Mouse (Mus musculus): Measurements from ENCODE around the gene Spaca4. TPM values are rescaled to one million over a fixed set of nuclear protein-coding genes. Genes with fewer than 3 reads are reported as not detected.

The Spaca4 gene
- polyA plus RNA-seq, 1 experiment, result 0.38 TPM

DNA sequence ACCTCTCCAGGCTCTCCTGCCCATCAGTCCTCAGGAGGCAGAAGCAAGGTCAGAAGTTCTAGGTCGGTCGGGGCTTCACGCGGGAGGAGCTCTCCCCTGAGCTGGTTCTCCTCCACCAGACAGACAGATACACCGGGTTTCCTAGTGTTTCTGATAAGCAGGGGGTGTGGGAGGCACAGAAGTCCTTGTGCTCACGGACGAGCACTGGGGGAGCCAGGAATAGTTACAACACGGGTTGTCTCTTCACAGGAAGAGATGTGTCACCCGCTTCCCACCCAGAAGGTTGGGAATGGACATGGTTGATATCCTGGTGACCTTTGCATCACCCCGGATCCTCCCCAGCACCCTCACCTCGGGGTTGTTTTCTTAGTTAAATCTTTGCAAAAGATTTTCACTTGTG is 35.8 kb downstream of the Spaca4 start:
- no peak overlapping the region for H3K4me3 ChIP-seq (ENCODE audit: low read depth, low read length)
- peaks cover 5% of the 10 kb centered on the region; the same call in 1 of the 2 replicates for H3K27me3 ChIP-seq (ENCODE audit: control insufficient read depth, insufficient read depth, low read length)
- H3K36me3 ChIP-seq (ENCODE audit: control insufficient read depth, insufficient read depth, low read length), result no peaks in the 10 kb centered on the region
- no peak overlapping the region for H3K27ac ChIP-seq (ENCODE audit: insufficient read depth, low read depth, low read length)
- TF ChIP-seq CTCF (IDR thresholded peaks at IDR 0.05; ENCODE audit: extremely low read depth, insufficient read length, insufficient replicate concordance, low read depth, low read length) (no peak), POLR2A (IDR thresholded peaks at IDR 0.05; ENCODE audit: low read depth, low read length) (no peak)
- no peaks in the 10 kb centered on the region for H3K4me1 ChIP-seq (ENCODE audit: control insufficient read depth, insufficient read depth, insufficient read length, low read length)
- WGBS, result 60% methylated on average over 11 of the region's 11 CpGs

- Histone ChIP-seq H3K4me3 (ENCODE audit: low read depth, low read length) (no peak overlapping the region), H3K36me3 (ENCODE audit: control insufficient read depth, insufficient read depth, low read length) (no peaks in the 10 kb centered on the region), H3K27ac (ENCODE audit: insufficient read depth, low read depth, low read length) (no peak overlapping the region), H3K4me1 (ENCODE audit: control insufficient read depth, insufficient read depth, insufficient read length, low read length) (no peaks in the 10 kb centered on the region), H3K27me3 (ENCODE audit: control insufficient read depth, insufficient read depth, low read length) (peaks cover 5% of the 10 kb centered on the region; the same call in 1 of the 2 replicates)
- WGBS, result 71% methylated on average over 6 of the region's 6 CpGs
- TF ChIP-seq POLR2A (IDR thresholded peaks at IDR 0.05; ENCODE audit: low read depth, low read length) (no peak), CTCF (IDR thresholded peaks at IDR 0.05; ENCODE audit: extremely low read depth, insufficient read length, insufficient replicate concordance, low read depth, low read length) (no peak)
Observed at GRCm38 (mm10) chr7:45689099-45689498, 36.5 kb downstream of the Spaca4 start.

DNA sequence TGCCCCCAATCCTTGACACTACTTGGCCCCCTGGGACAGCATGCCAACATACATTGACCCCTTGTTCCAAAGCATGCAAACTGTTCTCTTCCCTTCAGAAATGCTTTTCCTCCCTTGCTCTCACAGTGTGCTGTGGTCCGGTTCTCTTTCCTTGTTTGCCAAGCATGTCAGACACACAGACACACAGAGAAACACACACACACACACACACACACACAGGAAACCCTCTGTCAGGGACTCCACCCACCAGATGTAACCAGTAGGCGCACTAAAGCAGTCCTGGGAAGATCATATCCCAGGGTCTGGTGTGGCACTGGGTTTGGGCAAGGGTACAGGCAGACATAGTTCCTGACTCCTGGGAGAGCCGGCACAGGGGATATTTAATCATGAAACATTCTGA is 38.8 kb downstream of the Spaca4 start:
- no peaks in the 10 kb centered on the region for H3K36me3 ChIP-seq (ENCODE audit: control insufficient read depth, insufficient read depth, low read length)
- peaks cover 5% of the 10 kb centered on the region; the same call in 1 of the 2 replicates for H3K27me3 ChIP-seq (ENCODE audit: control insufficient read depth, insufficient read depth, low read length)
- no peak overlapping the region for H3K27ac ChIP-seq (ENCODE audit: insufficient read depth, low read depth, low read length)
- WGBS, result 57% methylated on average over 3 of the region's 3 CpGs
- no peak for TF ChIP-seq CTCF (IDR thresholded peaks at IDR 0.05; ENCODE audit: extremely low read depth, insufficient read length, insufficient replicate concordance, low read depth, low read length)
- TF ChIP-seq POLR2A (IDR thresholded peaks at IDR 0.05; ENCODE audit: low read depth, low read length), result no peak
- peaks cover 3% of the 10 kb centered on the region for H3K4me1 ChIP-seq (ENCODE audit: control insufficient read depth, insufficient read depth, insufficient read length, low read length)
- no peak overlapping the region for H3K4me3 ChIP-seq (ENCODE audit: low read depth, low read length)

- Histone ChIP-seq H3K4me1 (ENCODE audit: control insufficient read depth, insufficient read depth, insufficient read length, low read length) (peaks cover 3% of the 10 kb centered on the region), H3K27me3 (ENCODE audit: control insufficient read depth, insufficient read depth, low read length) (peaks cover 5% of the 10 kb centered on the region; the same call in 1 of the 2 replicates), H3K27ac (ENCODE audit: insufficient read depth, low read depth, low read length) (no peak overlapping the region), H3K36me3 (ENCODE audit: control insufficient read depth, insufficient read depth, low read length) (no peaks in the 10 kb centered on the region), H3K4me3 (ENCODE audit: low read depth, low read length) (no peak overlapping the region)
- 61% methylated on average over 10 of the region's 10 CpGs for WGBS
- no peak for TF ChIP-seq POLR2A (IDR thresholded peaks at IDR 0.05; ENCODE audit: low read depth, low read length)
- TF ChIP-seq CTCF (IDR thresholded peaks at IDR 0.05; ENCODE audit: extremely low read depth, insufficient read length, insufficient replicate concordance, low read depth, low read length), result no peak
Observed at GRCm38 (mm10) chr7:45685811-45686210, 39.8 kb downstream of the Spaca4 start.

- H3K27me3 ChIP-seq (ENCODE audit: control insufficient read depth, insufficient read depth, low read length), result peaks cover 11% of the 10 kb centered on the region; the same call in 1 of the 2 replicates
- WGBS, result 87% methylated on average over 7 of the region's 7 CpGs
- no peak within 1 kb of the TSS for H3K27ac ChIP-seq (ENCODE audit: insufficient read depth, low read depth, low read length)
- peaks cover 3% of the 10 kb centered on the region for H3K4me1 ChIP-seq (ENCODE audit: control insufficient read depth, insufficient read depth, insufficient read length, low read length)
- no peaks in the 10 kb centered on the region for H3K36me3 ChIP-seq (ENCODE audit: control insufficient read depth, insufficient read depth, low read length)
- no peak for TF ChIP-seq POLR2A (IDR thresholded peaks at IDR 0.05; ENCODE audit: low read depth, low read length)
- TF ChIP-seq CTCF (IDR thresholded peaks at IDR 0.05; ENCODE audit: extremely low read depth, insufficient read length, insufficient replicate concordance, low read depth, low read length), result no peak
- no peak within 1 kb of the TSS for H3K4me3 ChIP-seq (ENCODE audit: low read depth, low read length)
Observed at GRCm38 (mm10) chr7:45683396-45684050, 42.1 kb downstream of the Spaca4 start, which contains the start of gene Ntn5. TSS of gene Ntn5 (plus strand) at chr7:45684022.

DNA sequence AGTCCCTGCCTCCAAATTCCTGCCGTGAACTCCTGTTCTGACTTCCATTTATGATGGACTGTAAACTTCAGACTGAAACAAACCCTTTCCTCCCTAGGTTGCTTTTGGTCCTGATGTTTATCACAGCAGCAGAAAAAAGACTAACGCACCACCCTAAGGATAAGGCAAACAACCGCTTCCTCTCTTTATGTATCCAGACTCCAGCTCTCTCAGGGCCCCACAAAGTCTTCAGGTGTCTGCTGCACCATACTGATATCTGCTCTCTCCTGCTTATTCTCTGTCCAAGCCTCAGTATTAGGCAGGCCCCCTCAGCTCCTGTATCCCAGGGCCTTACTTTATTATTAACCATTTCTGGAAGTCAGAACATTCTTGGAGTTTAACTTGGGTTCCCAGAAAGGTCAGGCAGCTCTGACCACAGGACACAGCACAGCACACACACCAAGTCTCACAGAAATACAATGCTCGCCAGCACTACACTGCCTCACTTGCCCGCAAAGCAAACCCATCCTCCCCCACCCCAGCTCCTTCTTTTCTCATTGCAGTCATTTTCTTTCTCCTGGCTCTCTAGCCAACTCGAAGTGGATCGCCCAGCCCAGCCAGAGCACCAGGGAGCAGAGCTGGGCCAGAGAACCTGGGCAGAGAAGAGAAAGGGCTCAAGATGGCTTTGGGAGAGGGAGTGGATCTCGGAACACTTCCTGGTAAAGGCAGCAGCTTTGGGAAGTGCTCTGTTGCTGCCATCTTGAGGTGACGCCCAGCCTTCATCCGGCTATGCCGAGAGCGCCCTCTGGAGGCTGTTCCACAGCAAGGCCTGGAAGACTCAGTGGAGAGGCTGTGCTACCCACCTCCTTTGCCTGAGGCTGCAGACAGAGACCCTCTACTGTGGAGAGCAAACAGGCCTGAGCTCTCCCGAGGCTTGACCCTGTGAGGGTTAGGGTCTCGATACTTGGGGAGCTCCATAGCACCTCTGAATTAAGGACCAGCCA is 43.2 kb downstream of the Spaca4 start:
- H3K4me3 ChIP-seq (ENCODE audit: low read depth, low read length), result peak overlapping the region; percentile 16; the same call in 1 of the 2 replicates

More for the DNA sequence above, 43.2 kb downstream of the Spaca4 start:
- Histone ChIP-seq H3K36me3 (ENCODE audit: control insufficient read depth, insufficient read depth, low read length) (no peaks in the 10 kb centered on the region), H3K27ac (ENCODE audit: insufficient read depth, low read depth, low read length) (peak overlapping the region; percentile 33; the same call in 1 of the 2 replicates), H3K27me3 (ENCODE audit: control insufficient read depth, insufficient read depth, low read length) (peaks cover 15% of the 10 kb centered on the region; the same call in 1 of the 2 replicates), H3K4me1 (ENCODE audit: control insufficient read depth, insufficient read depth, insufficient read length, low read length) (peaks cover 4% of the 10 kb centered on the region)
- peak; percentile 98 for TF ChIP-seq CTCF (IDR thresholded peaks at IDR 0.05; ENCODE audit: extremely low read depth, insufficient read length, insufficient replicate concordance, low read depth, low read length)
- TF ChIP-seq POLR2A (IDR thresholded peaks at IDR 0.05; ENCODE audit: low read depth, low read length), result 0 out of 2 replicates have a peak, but pooled peaks have one; percentile 10
- WGBS, result 36% methylated on average over 14 of the region's 14 CpGs

All from small intestine, adult 2 months (tissue).